Mouse (Mus musculus): Measurements from ENCODE around the gene Mapk11. TPM values are rescaled to one million over a fixed set of nuclear protein-coding genes. Genes with fewer than 3 reads are reported as not detected.

Mapk11 gene
- 9.6 and 10.3 TPM in 2 replicates for polyA plus RNA-seq (2015; fragmentation: Nextera tagmentation; extraction: Ambion mirVana)

GRCm38 (mm10) chr15:89149271-89150040, at the start of gene Mapk11:
Gene Mapk11 (minus strand): TSS chr15:89149628.
- Histone ChIP-seq H3K9ac (ENCODE audit: low read length) (peak within 1 kb of the TSS; percentile 78), H3K4me1 (replicated peaks; ENCODE audit: control insufficient read depth, insufficient read depth, low read length) (peaks cover 27% of the 10 kb centered on the region), H3K36me3 (ENCODE audit: control insufficient read depth, insufficient read depth, low read length) (no peaks in the 10 kb centered on the region; the same call in 1 of the 2 replicates), H3K4me3 (ENCODE audit: low read length) (peak within 1 kb of the TSS; percentile 74), H3K27ac (ENCODE audit: low read length) (peak within 1 kb of the TSS; percentile 52), H3K9me3 (ENCODE audit: control insufficient read depth, low read length) (no peaks in the 10 kb centered on the region), H3K27me3 (ENCODE audit: control insufficient read depth, insufficient read depth, low read depth, low read length) (peaks cover 40% of the 10 kb centered on the region), H3K4me2 (ENCODE audit: low read depth, low read length) (peak within 1 kb of the TSS; percentile 95)
- under 1% methylated on average over 49 of the region's 61 CpGs for WGBS
- peak; percentile 73 for ATAC-seq (ENCODE audit: low read depth)

DNA sequence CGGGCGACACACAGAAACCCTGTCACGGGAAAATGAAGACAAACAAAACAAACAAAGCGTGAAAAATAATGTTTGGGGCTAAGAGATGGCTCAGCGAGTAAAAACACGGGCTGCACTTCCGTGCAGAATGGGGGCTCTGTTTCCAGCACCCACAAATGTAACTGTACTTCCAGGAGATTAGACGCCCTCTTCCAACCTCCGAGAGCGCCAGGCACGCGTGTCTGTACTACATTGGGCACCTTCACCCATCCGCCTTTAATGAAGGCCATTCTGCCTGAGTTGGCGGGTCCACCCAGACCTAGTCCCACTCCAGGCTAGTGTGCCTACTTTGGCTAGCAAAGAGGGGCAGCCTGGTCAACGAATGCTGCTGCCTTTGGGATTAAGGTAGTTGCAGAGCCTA, 47.6 kb upstream of the Mapk11 start:
- H3K9me3 ChIP-seq (ENCODE audit: control insufficient read depth, low read length), result no peaks in the 10 kb centered on the region
- 56% methylated on average over 15 of the region's 15 CpGs for WGBS
- peak overlapping the region; percentile 92 for H3K4me2 ChIP-seq (ENCODE audit: low read depth, low read length)
- peaks cover 13% of the 10 kb centered on the region for H3K4me1 ChIP-seq (replicated peaks; ENCODE audit: control insufficient read depth, insufficient read depth, low read length)
- ATAC-seq (ENCODE audit: low read depth), result no peak
- peak overlapping the region; percentile 66 for H3K27ac ChIP-seq (ENCODE audit: low read length)
- H3K36me3 ChIP-seq (ENCODE audit: control insufficient read depth, insufficient read depth, low read length), result no peaks in the 10 kb centered on the region
- no peaks in the 10 kb centered on the region for H3K27me3 ChIP-seq (ENCODE audit: control insufficient read depth, insufficient read depth, low read depth, low read length)
- H3K9ac ChIP-seq (ENCODE audit: low read length), result peak overlapping the region; percentile 100
- peak overlapping the region; percentile 100 for H3K4me3 ChIP-seq (ENCODE audit: low read length)

DNA sequence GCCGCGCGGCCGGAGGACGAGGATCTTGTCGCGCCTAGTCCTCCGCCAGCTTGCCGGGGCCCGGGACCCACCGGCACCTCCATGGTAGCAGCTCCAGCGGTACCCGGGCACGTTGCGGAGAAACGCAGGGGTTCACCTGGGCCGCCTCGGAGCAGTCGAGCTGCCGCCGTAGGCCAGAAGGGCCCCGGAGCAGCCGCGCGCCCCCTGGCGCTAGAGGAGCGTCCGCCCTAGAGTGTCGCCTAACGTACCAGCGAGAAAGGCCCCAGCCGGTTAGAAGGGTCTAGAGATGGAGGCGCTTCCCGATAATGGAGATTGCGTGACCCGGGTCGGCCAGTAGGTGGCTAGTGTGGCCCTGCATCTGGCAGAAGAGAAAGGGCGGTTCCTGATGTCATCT, 46.9 kb upstream of the Mapk11 start, which contains the start of gene Dennd6b:
Gene Dennd6b, minus strand, starts transcription at position 184 of the 394 bp plus-strand sequence.
- H3K4me1 ChIP-seq (replicated peaks; ENCODE audit: control insufficient read depth, insufficient read depth, low read length), result peaks cover 13% of the 10 kb centered on the region
- under 1% methylated on average over 38 of the region's 38 CpGs for WGBS
- H3K9me3 ChIP-seq (ENCODE audit: control insufficient read depth, low read length), result no peaks in the 10 kb centered on the region
- H3K27me3 ChIP-seq (ENCODE audit: control insufficient read depth, insufficient read depth, low read depth, low read length), result no peaks in the 10 kb centered on the region
- peak within 1 kb of the TSS; percentile 99 for H3K27ac ChIP-seq (ENCODE audit: low read length)
- no peaks in the 10 kb centered on the region for H3K36me3 ChIP-seq (ENCODE audit: control insufficient read depth, insufficient read depth, low read length)
- H3K4me2 ChIP-seq (ENCODE audit: low read depth, low read length), result peak within 1 kb of the TSS; percentile 92
- H3K4me3 ChIP-seq (ENCODE audit: low read length), result peak within 1 kb of the TSS; percentile 100
- peak within 1 kb of the TSS; percentile 100 for H3K9ac ChIP-seq (ENCODE audit: low read length)
- peak; percentile 99 for ATAC-seq (ENCODE audit: low read depth)

GRCm38 (mm10) chr15:89195690-89196312, 46.4 kb upstream of the Mapk11 start:
- H3K4me3 ChIP-seq (ENCODE audit: low read length), result peak overlapping the region; percentile 100
- WGBS, result under 1% methylated on average over 25 of the region's 25 CpGs
- peak overlapping the region; percentile 92 for H3K4me2 ChIP-seq (ENCODE audit: low read depth, low read length)
- ATAC-seq (ENCODE audit: low read depth), result peak; percentile 97
- H3K9me3 ChIP-seq (ENCODE audit: control insufficient read depth, low read length), result no peaks in the 10 kb centered on the region
- no peaks in the 10 kb centered on the region for H3K27me3 ChIP-seq (ENCODE audit: control insufficient read depth, insufficient read depth, low read depth, low read length)
- H3K9ac ChIP-seq (ENCODE audit: low read length), result peak overlapping the region; percentile 100
- H3K27ac ChIP-seq (ENCODE audit: low read length), result peak overlapping the region; percentile 99
- peaks cover 13% of the 10 kb centered on the region for H3K4me1 ChIP-seq (replicated peaks; ENCODE audit: control insufficient read depth, insufficient read depth, low read length)
- no peaks in the 10 kb centered on the region for H3K36me3 ChIP-seq (ENCODE audit: control insufficient read depth, insufficient read depth, low read length)

- no peak for ATAC-seq (ENCODE audit: low read depth)
These were observed 45.8 kb upstream of the Mapk11 start for GRCm38 (mm10) chr15:89195261-89195681.

DNA sequence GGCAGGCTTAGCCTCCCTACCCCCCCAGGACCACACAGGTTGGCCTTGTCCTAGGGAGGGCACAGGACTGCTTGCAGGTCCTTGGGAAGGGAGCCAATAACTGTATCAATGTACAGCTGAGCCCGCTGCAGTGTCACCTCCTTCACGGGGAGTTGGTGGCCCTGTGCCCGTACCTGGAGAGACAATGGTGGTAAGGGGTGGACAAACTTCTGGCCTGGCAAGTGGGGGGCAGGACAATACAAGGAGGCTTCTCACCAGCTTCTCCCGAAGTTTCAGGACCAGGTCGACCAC, 35.5 kb upstream of the Mapk11 start:
- H3K36me3 ChIP-seq (ENCODE audit: control insufficient read depth, insufficient read depth, low read length), result no peaks in the 10 kb centered on the region
- H3K27me3 ChIP-seq (ENCODE audit: control insufficient read depth, insufficient read depth, low read depth, low read length), result no peaks in the 10 kb centered on the region
- H3K9ac ChIP-seq (ENCODE audit: low read length), result no peak overlapping the region
- no peak overlapping the region for H3K27ac ChIP-seq (ENCODE audit: low read length)
- H3K4me1 ChIP-seq (replicated peaks; ENCODE audit: control insufficient read depth, insufficient read depth, low read length), result peaks cover 13% of the 10 kb centered on the region
- no peak overlapping the region for H3K4me2 ChIP-seq (ENCODE audit: low read depth, low read length)
- no peak overlapping the region for H3K4me3 ChIP-seq (ENCODE audit: low read length)
- no peaks in the 10 kb centered on the region for H3K9me3 ChIP-seq (ENCODE audit: control insufficient read depth, low read length)
- no peak for ATAC-seq (ENCODE audit: low read depth)
- 80% methylated on average over 5 of the region's 5 CpGs for WGBS

More at GRCm38 (mm10) chr15:89195261-89195681, 45.8 kb upstream of the Mapk11 start:
- H3K36me3 ChIP-seq (ENCODE audit: control insufficient read depth, insufficient read depth, low read length), result no peaks in the 10 kb centered on the region; the same call in 1 of the 2 replicates
- H3K27me3 ChIP-seq (ENCODE audit: control insufficient read depth, insufficient read depth, low read depth, low read length), result no peaks in the 10 kb centered on the region
- peaks cover 13% of the 10 kb centered on the region for H3K4me1 ChIP-seq (replicated peaks; ENCODE audit: control insufficient read depth, insufficient read depth, low read length)
- peak overlapping the region; percentile 100 for H3K9ac ChIP-seq (ENCODE audit: low read length)
- peak overlapping the region; percentile 99 for H3K27ac ChIP-seq (ENCODE audit: low read length)
- H3K4me2 ChIP-seq (ENCODE audit: low read depth, low read length), result peak overlapping the region; percentile 92
- no peaks in the 10 kb centered on the region for H3K9me3 ChIP-seq (ENCODE audit: control insufficient read depth, low read length)
- 47% methylated on average over 6 of the region's 6 CpGs for WGBS
- peak overlapping the region; percentile 100 for H3K4me3 ChIP-seq (ENCODE audit: low read length)

- Histone ChIP-seq H3K4me2 (ENCODE audit: low read depth, low read length) (no peak overlapping the region), H3K9ac (ENCODE audit: low read length) (no peak overlapping the region), H3K4me3 (ENCODE audit: low read length) (no peak overlapping the region), H3K4me1 (replicated peaks; ENCODE audit: control insufficient read depth, insufficient read depth, low read length) (peaks cover 13% of the 10 kb centered on the region), H3K36me3 (ENCODE audit: control insufficient read depth, insufficient read depth, low read length) (no peaks in the 10 kb centered on the region), H3K27me3 (ENCODE audit: control insufficient read depth, insufficient read depth, low read depth, low read length) (no peaks in the 10 kb centered on the region), H3K9me3 (ENCODE audit: control insufficient read depth, low read length) (no peaks in the 10 kb centered on the region), H3K27ac (ENCODE audit: low read length) (no peak overlapping the region)
- ATAC-seq (ENCODE audit: low read depth), result no peak
- 58% methylated on average over 5 of the region's 5 CpGs for WGBS
These were observed 34.9 kb upstream of the Mapk11 start for GRCm38 (mm10) chr15:89184141-89184936.

GRCm38 (mm10) chr15:89182842-89183241, 33.4 kb upstream of the Mapk11 start:
- peak overlapping the region; percentile 73 for H3K27ac ChIP-seq (ENCODE audit: low read length)
- no peaks in the 10 kb centered on the region for H3K27me3 ChIP-seq (ENCODE audit: control insufficient read depth, insufficient read depth, low read depth, low read length)
- no peaks in the 10 kb centered on the region for H3K9me3 ChIP-seq (ENCODE audit: control insufficient read depth, low read length)
- no peak for ATAC-seq (ENCODE audit: low read depth)
- no peak overlapping the region for H3K4me3 ChIP-seq (ENCODE audit: low read length)
- no peak overlapping the region for H3K9ac ChIP-seq (ENCODE audit: low read length)
- no peaks in the 10 kb centered on the region for H3K36me3 ChIP-seq (ENCODE audit: control insufficient read depth, insufficient read depth, low read length)
- 0 out of 2 replicates have a peak overlapping the region, but pooled peaks have one; percentile 5 for H3K4me2 ChIP-seq (ENCODE audit: low read depth, low read length)
- H3K4me1 ChIP-seq (replicated peaks; ENCODE audit: control insufficient read depth, insufficient read depth, low read length), result peaks cover 26% of the 10 kb centered on the region
- WGBS, result 69% methylated on average over 5 of the region's 5 CpGs

All from lung, embryonic 16.5 days (tissue).